Mouse (Mus musculus) thymus, adult 2 months (tissue): ENCODE measurements at regions not wholly inside any gene's neighbourhood (a gene's known extent, or its start where the extent isn't known, plus 50 kb on each side); places are given as distances from the start of the nearest gene placed in this dataset.

Experiments used
- CTCF ChIP-seq: fragments of 200-500 bp; IDR thresholded peaks from 2 replicates; pipeline ENCODE4 v1.5.1; 2012; ENCODE audit warnings: mild to moderate bottlenecking, control low read depth, low read length, moderate library complexity, borderline replicate concordance; ENCODE audit not compliant: control insufficient read depth, poor library complexity, insufficient read depth; ENCODE audit errors: extremely low read depth
- POLR2A ChIP-seq: fragments of 200-500 bp; IDR thresholded peaks from 2 replicates; pipeline ENCODE4 v1.6.1; 2012; ENCODE audit warnings: mild to moderate bottlenecking, low read length, control low read depth, moderate library complexity; ENCODE audit not compliant: control insufficient read depth, poor library complexity, insufficient read depth; ENCODE audit errors: extremely low read depth

GRCm38 (mm10) chr10:111921492-111921891 is 51.0 kb upstream of the Krr1 start:
- TF ChIP-seq POLR2A = no peak
- no peak for TF ChIP-seq CTCF
